Mouse (Mus musculus) embryo, embryonic 11.5 days (tissue): ENCODE results near the gene Pgm3.
"Not testable (repeated sequence)": the region's sequence is repeated elsewhere in the genome, so short reads cannot be mapped to it uniquely, and the experiment has no call there.

ENCODE experiments used
- DNase-seq: peaks from one replicate; pipeline ENCODE4 v3.0.0-alpha.2; 2012; ENCODE audit warnings: low read depth, low spot score

Gene Pgm3

GRCm38 (mm10) chr9:86571540-86572135 lies at the start of gene Pgm3, which contains the start of gene Rwdd2a:
Pgm3 (minus strand) TSS chr9:86571842.
Rwdd2a (plus strand) TSS chr9:86571991.
- peak; percentile 90 for DNase-seq

GRCm38 (mm10) chr9:86619341-86620139 lies 47.9 kb upstream of the Pgm3 start:
- DNase-seq: no peak

- DNase-seq: no peak
Measured at GRCm38 (mm10) chr9:86617837-86618492, 46.3 kb upstream of the Pgm3 start.

- DNase-seq: no peak
Measured at GRCm38 (mm10) chr9:86615765-86616164, 44.1 kb upstream of the Pgm3 start.

GRCm38 (mm10) chr9:86612091-86612490 lies 40.4 kb upstream of the Pgm3 start:
- DNase-seq: no peak

- no peak for DNase-seq
Measured at GRCm38 (mm10) chr9:86605776-86606175, 34.1 kb upstream of the Pgm3 start.

- DNase-seq: no peak
Measured at GRCm38 (mm10) chr9:86599723-86600303, 28.2 kb upstream of the Pgm3 start.

GRCm38 (mm10) chr9:86596983-86597382 lies 25.3 kb upstream of the Pgm3 start:
- not testable (repeated sequence) for DNase-seq

GRCm38 (mm10) chr9:86594357-86594767 lies 22.7 kb upstream of the Pgm3 start:
- not testable (repeated sequence) for DNase-seq

GRCm38 (mm10) chr9:86592676-86593668 lies 21.3 kb upstream of the Pgm3 start:
- no peak for DNase-seq

- no peak for DNase-seq
Measured at GRCm38 (mm10) chr9:86587019-86587795, 15.6 kb upstream of the Pgm3 start.

GRCm38 (mm10) chr9:86583740-86584139 lies 12.1 kb upstream of the Pgm3 start:
- DNase-seq: peak; percentile 50

- no peak for DNase-seq
Measured at GRCm38 (mm10) chr9:86579657-86580056, 8.0 kb upstream of the Pgm3 start.

GRCm38 (mm10) chr9:86575178-86575577 lies 3.5 kb upstream of the Pgm3 start:
- no peak for DNase-seq

- DNase-seq: no peak
Measured at GRCm38 (mm10) chr9:86573616-86574303, 2.1 kb upstream of the Pgm3 start.

GRCm38 (mm10) chr9:86572636-86573291 lies 1.1 kb upstream of the Pgm3 start:
- DNase-seq: peak; percentile 64

- no peak for DNase-seq
Measured at GRCm38 (mm10) chr9:86572196-86572595, 554 bp upstream of the Pgm3 start.

GRCm38 (mm10) chr9:86570946-86571345 lies 696 bp downstream of the Pgm3 start:
- DNase-seq: no peak
